Mouse (Mus musculus) bone marrow, adult 2 months (tissue): ENCODE measurements at regions not wholly inside any gene's neighbourhood (a gene's known extent, or its start where the extent isn't known, plus 50 kb on each side); places are given as distances from the start of the nearest gene placed in this dataset.

ENCODE experiments used
- H3K27ac ChIP-seq: fragments of 200-500 bp; 2 replicates; pipeline ENCODE4 v1.5.1; 2012; ENCODE audit warnings: low read depth, mild to moderate bottlenecking, control low read depth, inconsistent platforms, low read length; ENCODE audit not compliant: control insufficient read depth, poor library complexity, insufficient read depth
- H3K4me1 ChIP-seq: fragments of 200-500 bp; 2 replicates; pipeline ENCODE4 v1.6.1; 2011; ENCODE audit warnings: low read length; ENCODE audit not compliant: control insufficient read depth, insufficient read depth
- H3K4me3 ChIP-seq: fragments of 200-500 bp; replicated peaks from 2 replicates; pipeline ENCODE3; 2011; ENCODE audit warnings: mild to moderate bottlenecking, low read depth, low read length, control low read depth; ENCODE audit not compliant: control insufficient read depth
- CTCF ChIP-seq: fragments of 200-500 bp; IDR thresholded peaks from 2 replicates; pipeline ENCODE4 v1.5.1; 2011; ENCODE audit warnings: low read length, control low read depth; ENCODE audit not compliant: control insufficient read depth, insufficient read depth
- POLR2A ChIP-seq: fragments of 200-500 bp; IDR thresholded peaks from 2 replicates; pipeline ENCODE4 v1.6.1; 2011; ENCODE audit warnings: low read depth, mild to moderate bottlenecking, control low read depth, low read length, borderline replicate concordance; ENCODE audit not compliant: control insufficient read depth
- WGBS: fragments of 180-500 bp; shearing (Covaris S2); methylation state at CpG from one replicate; pipeline ENCODE4 v1.1.7; 2018; 5-methylcytosine and 5-hydroxymethylcytosine counted together

DNA sequence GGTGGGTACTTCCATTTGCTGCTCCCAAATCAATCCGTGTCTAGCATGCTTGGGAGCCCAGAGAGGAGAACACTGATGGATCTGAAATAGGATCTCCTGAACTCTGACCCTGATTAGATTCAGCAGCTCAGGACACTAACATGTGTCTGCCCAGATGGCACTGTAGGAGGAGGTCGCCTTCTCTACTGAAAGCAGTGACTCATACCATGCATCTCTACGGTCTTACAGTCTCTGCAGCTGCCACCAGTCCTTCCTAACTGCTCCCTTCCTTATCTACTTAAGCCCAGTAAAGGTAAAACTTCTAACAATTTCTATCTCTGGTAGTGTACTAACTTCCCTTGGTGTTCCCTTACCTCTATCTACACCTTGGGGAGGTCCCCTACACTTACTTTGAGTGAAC is 80.7 kb upstream of the Il12b start:
- H3K4me3 ChIP-seq, result no peak overlapping the region
- no peak overlapping the region for H3K27ac ChIP-seq
- no peak for TF ChIP-seq POLR2A
- no peak for TF ChIP-seq CTCF
- no peaks in the 10 kb centered on the region for H3K4me1 ChIP-seq
- 89% methylated on average over 3 of the region's 3 CpGs for WGBS

DNA sequence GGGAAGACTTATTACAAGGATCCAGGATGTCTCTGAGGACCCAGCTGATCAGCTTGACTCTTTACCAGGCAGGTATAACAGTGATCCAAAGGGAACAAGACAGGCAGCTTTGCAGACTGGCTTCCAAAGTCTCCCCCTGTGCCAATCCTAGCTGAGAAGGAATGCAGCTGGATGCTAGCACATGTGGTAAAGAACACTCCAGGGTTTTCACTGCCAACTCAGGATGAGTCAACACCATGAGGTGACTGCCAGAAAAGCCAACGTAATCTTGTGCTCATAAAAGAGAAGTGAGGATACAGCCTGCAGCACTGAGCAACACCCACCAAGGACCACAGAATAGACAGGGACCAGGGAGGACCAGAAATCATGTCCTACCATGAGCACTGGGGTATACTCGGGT is 76.5 kb upstream of the Il12b start:
- TF ChIP-seq POLR2A (no peak), CTCF (no peak)
- 48% methylated on average over 2 of the region's 2 CpGs for WGBS
- Histone ChIP-seq H3K4me3 (no peak overlapping the region), H3K27ac (no peak overlapping the region), H3K4me1 (no peaks in the 10 kb centered on the region)

DNA sequence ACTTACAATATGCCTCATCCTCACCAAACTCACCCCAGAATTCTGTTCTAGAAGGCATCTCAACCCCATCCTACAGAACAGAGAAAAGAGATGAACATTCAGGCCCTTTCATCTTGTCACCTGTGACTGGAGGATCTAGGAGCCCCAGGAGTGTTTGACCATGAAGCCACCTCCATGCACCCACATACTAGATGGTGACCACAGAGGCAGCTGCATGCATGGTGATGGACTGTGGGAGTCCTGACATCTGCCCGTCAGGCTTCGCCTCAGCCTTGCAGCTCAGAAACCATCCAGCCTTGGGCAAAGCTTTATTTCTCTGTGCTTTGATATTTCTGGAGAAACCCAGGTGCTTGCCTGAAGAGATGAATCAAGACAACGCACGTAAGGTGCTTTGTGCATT is 74.8 kb upstream of the Il12b start:
- Histone ChIP-seq H3K4me1 (no peaks in the 10 kb centered on the region), H3K27ac (no peak overlapping the region), H3K4me3 (no peak overlapping the region)
- TF ChIP-seq CTCF (no peak), POLR2A (no peak)
- WGBS, result 79% methylated on average over 4 of the region's 4 CpGs

DNA sequence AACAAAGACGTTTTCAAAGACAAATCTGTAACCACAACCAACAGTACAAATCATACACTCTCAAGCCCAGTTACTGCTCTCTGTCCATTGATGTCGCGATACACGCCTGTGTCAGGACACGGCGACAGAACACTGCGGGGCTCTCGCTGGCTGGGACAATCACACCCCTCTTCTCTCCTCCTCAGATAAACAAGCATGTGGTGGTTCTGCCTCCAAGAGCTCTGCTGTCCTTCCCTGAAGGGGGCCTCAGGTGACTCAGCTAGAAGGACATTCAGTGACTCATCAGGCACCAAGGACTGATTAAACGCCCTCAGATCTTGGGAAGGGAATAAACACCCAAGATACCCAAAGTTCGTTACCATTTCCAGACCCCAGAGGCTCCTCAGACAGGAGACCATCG is 74.3 kb upstream of the Il12b start:
- Histone ChIP-seq H3K4me1 (no peaks in the 10 kb centered on the region), H3K4me3 (no peak overlapping the region), H3K27ac (no peak overlapping the region)
- WGBS, result 79% methylated on average over 11 of the region's 11 CpGs
- TF ChIP-seq CTCF (no peak), POLR2A (no peak)

DNA sequence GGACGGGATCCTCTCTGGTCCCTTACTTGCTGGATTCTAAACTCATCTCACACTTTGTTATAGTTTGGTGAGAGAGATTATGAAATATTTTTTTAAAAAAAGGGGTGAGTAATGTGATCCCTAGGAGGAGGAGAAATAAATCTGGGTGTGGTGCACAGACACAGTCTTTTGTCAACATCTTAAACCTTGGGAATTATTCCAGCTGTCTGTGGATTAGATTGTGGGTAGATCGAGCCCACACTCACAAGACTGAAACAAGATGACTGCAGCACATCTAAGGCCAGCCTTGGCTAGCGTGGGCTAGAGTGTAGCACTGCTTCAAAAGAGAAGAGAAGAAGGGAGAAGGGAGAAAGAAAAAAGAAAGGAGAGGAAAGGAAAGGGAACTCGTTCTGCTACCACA is 70.4 kb upstream of the Il12b start:
- no peak overlapping the region for H3K27ac ChIP-seq
- no peak overlapping the region for H3K4me3 ChIP-seq
- WGBS, result 64% methylated on average over 4 of the region's 4 CpGs
- H3K4me1 ChIP-seq, result no peaks in the 10 kb centered on the region
- TF ChIP-seq CTCF, result no peak
- no peak for TF ChIP-seq POLR2A

DNA sequence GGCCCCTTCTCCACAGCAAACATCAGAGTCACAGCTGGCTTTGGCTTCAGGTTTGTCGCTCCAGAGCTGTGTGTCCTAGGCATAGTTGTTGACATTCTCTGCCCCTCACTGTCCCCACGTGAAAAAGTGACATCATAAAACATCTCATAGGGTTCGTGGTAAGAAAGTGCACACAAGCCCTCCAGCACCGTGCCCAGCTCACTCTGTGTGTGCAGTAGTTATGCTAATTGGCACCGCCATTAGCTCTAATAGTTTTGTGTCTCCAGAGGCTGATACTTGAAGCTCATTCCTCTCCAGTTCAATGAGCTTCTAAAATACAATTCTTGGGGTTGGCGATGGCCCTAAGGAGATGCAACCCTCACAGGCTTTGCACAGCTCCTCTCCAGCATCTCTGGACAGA is 69.4 kb upstream of the Il12b start:
- no peaks in the 10 kb centered on the region for H3K4me1 ChIP-seq
- no peak overlapping the region for H3K4me3 ChIP-seq
- TF ChIP-seq CTCF, result no peak
- no peak for TF ChIP-seq POLR2A
- 69% methylated on average over 6 of the region's 6 CpGs for WGBS
- H3K27ac ChIP-seq, result no peak overlapping the region

DNA sequence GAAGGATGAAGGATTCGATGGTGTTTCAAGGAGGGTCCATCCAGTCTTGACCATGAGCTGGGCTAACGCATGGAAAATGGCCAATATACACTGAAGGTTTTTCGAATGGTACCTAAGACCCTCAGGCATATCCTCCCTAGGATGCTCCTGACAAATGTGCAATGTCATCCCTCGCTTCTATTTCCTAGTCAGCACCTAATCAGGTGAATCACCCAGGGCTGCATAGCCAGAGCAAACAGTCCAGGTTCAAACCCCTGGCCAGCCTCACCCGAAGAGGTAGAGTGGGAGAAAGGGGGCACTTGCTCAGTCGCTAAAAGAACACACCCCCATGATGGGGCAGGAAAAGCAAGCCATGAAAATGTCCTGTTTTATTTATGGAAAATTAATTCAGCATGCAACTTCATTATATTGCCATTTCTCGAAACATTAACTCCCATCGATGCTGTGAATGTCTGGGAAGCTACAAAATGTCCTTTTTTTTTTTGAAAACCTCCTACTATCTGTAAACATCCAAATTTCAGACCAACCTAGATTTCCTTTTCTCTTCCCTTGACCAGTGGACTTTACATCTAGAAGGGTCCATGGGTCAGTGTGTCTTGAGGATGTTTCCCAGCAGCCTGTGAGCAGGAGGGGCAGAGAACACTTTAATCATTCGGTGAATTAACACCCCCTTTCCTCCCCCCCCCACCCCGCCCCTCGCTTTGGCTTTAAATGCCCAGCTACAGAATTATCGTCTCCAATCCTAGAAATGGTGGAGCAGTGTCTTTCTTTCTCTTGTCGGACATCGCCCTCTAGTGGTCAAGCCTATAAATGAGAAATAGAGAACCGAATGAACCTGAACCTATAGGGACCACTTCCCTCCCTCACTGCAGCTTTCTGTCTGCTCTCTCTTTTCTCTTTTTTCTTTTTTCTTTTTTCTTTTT is 68.8 kb upstream of the Il12b start:
- 38% methylated on average over 15 of the region's 15 CpGs for WGBS
- Histone ChIP-seq H3K4me1 (no peaks in the 10 kb centered on the region), H3K4me3 (no peak overlapping the region), H3K27ac (no peak overlapping the region)
- TF ChIP-seq POLR2A, result no peak
- TF ChIP-seq CTCF, result no peak

DNA sequence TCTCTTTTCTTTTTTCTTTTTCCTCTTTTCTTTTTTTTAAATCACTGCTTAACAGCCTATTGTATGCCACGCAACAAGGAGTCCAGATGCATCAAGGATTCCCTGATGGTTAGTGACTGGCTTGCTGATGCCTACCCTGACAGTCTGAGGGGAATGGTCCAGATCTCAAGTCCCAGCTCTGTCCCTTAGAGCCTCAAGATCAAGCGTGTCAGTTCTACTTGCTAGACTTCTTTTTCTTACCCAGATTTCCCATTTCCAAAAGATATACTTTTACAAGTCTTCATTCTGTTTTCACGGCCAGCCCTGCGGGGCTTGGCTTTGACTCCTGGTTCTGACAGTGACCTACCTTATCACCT is 68.1 kb upstream of the Il12b start:
- TF ChIP-seq CTCF (no peak), POLR2A (no peak)
- WGBS, result 64% methylated on average over 4 of the region's 4 CpGs
- H3K27ac ChIP-seq, result no peak overlapping the region
- no peaks in the 10 kb centered on the region for H3K4me1 ChIP-seq
- no peak overlapping the region for H3K4me3 ChIP-seq

DNA sequence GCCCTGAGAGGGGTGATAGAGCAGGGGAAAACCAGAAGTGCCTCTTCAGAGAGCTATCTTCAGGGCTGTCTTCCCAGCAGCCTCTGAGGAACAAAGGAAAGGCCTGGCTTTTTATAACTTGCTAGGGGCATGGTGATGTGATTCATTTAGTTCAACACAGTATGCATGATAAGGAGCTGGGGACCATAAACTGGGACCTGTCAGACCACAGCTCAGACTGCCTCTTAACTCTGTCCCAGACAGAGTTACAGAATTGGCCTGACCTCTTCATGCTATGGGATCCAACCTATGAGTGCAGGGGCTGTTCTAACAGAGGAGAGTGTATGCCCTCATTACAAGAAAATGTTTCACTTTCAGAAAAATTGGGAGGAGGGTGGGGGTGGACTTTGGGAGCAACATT is 59.3 kb upstream of the Il12b start:
- Histone ChIP-seq H3K4me1 (no peaks in the 10 kb centered on the region), H3K4me3 (no peak overlapping the region), H3K27ac (no peak overlapping the region)
- TF ChIP-seq POLR2A (no peak), CTCF (no peak)
